Mouse (Mus musculus) splenic B cell, adult 2 months (primary cell): ENCODE data around the gene Ubc.

Experiments used
- DNase-seq: peaks from one replicate; pipeline ENCODE4 v3.0.0-alpha.2; 2011; ENCODE audit warnings: low read depth, low spot score
- H3K27me3 ChIP-seq: 2 replicates; pipeline ENCODE4 v1.6.1; 2012; ENCODE audit warnings: mild to moderate bottlenecking, low read length, moderate library complexity, mixed read lengths; ENCODE audit not compliant: control insufficient read depth, poor library complexity, insufficient read depth, severe bottlenecking
- H3K36me3 ChIP-seq: 2 replicates; pipeline ENCODE4 v1.6.1; 2012; ENCODE audit warnings: mild to moderate bottlenecking, low read length, moderate library complexity, mixed read lengths; ENCODE audit not compliant: control insufficient read depth, poor library complexity, insufficient read depth, severe bottlenecking

The Ubc gene

DNA sequence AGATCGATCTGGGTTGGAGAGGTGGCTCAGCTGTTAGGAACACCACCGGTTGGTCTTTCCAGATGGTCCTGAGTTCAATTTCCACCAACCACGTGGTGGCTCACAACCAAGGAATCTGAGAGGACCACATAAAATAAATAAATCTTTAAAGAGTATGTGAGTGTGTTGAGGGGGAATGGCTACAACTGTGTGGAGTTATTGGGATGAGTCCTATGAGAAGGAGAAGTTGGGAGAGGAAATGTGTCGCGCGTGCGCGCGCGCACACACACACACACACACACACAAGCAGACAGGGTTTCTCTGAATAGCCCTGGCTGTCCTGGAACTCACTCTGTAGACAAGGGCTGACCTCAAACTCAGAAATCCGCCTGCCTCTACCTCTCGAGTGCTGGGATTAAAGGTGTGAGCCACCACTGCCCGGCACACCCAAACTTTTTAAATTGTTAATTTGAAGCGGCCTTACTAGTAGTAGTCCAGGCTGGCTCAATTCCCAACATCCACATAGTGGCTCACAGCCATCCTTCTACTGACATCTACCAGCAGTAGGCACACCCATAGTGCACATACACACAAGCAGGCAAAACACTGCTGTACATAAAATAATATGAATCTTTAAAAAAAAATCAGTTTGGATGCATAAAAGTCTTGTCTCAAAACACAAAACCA, 18.0 kb upstream of the Ubc start:
- H3K36me3 ChIP-seq, result no peaks in the 10 kb centered on the region
- H3K27me3 ChIP-seq, result no peaks in the 10 kb centered on the region
- DNase-seq, result no peak

DNA sequence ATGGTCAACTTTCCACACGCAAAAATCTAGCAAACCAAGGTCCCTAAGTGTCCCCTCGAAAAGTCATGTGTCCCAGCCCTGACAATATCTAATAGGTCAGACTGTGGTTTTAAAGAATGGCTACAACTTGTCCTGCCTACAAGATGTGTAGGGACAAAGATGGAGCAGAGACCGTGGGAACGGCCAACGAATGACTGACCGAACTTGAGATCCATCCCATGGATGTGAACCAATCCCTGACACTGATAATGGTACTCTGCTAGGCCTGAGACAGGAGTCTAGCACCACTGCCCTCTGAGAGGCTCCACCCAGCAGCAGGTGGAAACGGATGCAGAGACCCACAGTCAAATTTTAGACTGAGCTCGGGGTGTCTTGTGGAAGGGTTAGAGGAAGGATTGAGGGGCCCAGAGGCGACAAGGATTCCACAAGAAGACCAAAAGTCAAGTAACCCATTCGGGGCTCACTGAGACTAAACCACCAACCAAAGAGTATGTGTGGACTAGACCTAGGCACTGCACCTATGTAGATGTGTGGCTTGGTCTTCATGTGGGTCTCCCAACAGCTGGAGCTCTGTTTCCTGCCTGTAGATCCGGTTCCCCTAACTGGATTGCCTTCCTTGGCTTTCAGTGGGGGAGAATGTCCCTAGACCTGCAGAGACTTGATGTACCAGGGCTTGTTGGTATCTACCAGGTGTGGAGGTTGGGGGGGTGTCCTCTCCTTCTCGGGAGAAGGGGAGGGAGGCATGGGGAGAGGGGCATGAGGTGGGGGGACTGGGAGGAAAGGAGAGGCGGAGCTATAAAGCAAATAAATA, 17.2 kb upstream of the Ubc start:
- DNase-seq, result peak; percentile 24
- no peaks in the 10 kb centered on the region for H3K27me3 ChIP-seq

DNA sequence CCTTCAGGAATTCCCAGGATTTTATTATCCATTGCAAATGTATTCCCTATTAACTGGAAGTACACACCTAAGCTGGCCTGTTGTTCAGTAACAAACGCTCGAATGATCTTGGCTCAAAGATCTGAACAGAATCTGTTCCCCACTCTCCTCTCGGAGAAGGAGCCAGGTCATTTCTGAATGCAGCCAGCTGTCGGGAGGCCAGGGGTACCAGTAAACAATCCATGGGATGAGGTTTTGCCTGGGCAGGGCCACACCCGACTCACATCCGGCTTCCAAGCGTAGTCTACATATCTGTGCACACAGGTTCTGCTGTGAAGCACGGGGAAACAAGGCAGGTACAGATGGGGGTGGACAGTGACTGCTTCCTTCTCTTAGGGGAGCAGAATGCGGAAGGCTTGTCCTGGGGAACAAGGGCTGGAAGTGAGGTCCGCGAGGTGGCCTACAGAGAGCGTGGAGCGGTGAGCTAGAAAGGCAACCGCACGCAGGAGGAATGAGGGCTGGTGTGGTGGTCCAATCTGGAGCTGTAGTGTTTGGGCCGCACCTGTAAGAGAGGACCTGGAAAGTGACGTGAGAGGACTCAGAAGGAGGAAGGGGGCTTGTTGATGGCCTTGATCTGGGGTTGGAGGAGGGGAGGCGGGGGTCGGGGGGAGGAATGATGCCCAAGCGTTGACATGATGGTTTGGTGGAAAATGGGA, 16.5 kb upstream of the Ubc start:
- DNase-seq, result peak; percentile 52
- Histone ChIP-seq H3K27me3 (no peaks in the 10 kb centered on the region), H3K36me3 (no peaks in the 10 kb centered on the region)

More for the DNA sequence above, 17.2 kb upstream of the Ubc start:
- no peaks in the 10 kb centered on the region for H3K36me3 ChIP-seq

DNA sequence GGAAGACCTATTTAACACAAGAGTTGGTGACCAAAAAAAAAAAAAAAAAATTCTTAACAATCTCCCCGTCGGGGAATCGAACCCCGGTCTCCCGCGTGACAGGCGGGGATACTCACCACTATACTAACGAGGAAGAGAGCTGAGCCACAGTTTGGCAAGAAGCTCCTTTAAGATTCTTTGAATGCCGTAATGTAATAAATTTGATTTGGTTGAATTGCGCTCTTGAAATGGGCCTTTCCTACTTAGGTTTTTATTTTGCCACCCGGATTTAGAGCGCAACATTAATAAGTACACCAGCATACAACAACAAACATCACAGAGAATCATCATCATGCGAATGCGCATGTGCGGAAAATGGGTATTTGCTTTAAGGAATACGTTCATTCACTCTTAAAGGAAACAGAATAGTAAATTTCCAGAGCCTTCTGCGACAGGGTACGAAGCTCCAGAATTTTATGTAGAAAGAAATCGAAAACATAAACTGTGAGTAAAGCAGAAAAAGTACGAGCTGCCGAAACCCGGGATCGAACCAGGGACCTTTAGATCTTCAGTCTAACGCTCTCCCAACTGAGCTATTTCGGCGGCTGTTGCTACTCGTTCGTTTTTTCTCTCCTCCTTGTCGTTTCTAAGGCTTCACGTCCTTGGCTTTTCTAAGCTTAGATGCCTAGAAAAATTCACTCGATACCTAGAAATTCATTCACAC, 15.7 kb upstream of the Ubc start:
- no peaks in the 10 kb centered on the region for H3K36me3 ChIP-seq
- peak; percentile 93 for DNase-seq
- H3K27me3 ChIP-seq, result no peaks in the 10 kb centered on the region

DNA sequence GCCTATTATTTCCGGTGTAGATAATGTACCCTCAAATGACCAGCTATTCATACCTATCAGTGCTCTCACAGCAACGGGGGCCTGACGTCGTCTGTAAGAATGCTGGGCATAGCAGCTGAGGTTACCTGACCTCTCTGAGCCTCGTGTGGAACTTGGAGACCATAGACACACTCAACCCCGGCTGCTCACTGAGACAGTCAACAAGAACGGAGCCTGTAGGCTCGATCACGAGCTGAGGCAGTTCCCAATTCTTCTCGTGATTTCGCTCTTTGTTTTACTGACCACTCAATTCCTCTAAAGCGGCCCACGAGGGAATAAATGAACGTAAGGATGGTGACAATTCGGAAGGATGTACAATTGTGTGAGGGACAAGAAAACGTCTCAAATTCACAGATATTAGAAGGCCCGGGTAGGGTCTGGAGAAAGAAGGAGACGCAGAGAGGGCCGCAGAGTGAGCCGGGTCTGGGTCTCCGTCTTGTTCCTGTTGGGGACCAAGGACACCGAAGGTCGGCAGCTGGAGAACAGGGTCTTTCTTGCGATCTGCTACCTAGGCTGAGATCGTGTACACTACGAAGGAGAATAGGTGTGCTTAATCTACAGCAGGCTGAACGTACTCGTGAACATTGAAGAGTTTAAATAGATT, 15.0 kb upstream of the Ubc start:
- DNase-seq, result peak; percentile 60
- no peaks in the 10 kb centered on the region for H3K27me3 ChIP-seq
- no peaks in the 10 kb centered on the region for H3K36me3 ChIP-seq

DNA sequence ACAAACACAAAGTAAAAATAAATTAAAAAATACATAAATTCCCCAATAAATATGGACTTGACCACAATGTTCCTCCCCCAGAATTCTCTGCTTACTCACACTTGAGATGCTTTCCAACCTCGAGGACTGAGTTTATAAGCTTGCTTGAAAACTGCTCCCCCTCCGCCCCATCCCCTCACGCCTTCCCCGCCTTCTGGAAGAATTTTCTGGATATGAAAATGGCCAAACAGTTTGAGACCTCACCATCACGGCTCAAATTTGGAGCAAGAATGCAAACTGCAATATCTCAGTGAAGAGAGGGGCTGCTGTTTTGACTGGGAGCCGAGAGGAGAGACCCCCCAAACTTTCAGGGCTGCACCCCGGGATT, 14.5 kb upstream of the Ubc start:
- H3K36me3 ChIP-seq, result no peaks in the 10 kb centered on the region
- no peak for DNase-seq
- H3K27me3 ChIP-seq, result no peaks in the 10 kb centered on the region

DNA sequence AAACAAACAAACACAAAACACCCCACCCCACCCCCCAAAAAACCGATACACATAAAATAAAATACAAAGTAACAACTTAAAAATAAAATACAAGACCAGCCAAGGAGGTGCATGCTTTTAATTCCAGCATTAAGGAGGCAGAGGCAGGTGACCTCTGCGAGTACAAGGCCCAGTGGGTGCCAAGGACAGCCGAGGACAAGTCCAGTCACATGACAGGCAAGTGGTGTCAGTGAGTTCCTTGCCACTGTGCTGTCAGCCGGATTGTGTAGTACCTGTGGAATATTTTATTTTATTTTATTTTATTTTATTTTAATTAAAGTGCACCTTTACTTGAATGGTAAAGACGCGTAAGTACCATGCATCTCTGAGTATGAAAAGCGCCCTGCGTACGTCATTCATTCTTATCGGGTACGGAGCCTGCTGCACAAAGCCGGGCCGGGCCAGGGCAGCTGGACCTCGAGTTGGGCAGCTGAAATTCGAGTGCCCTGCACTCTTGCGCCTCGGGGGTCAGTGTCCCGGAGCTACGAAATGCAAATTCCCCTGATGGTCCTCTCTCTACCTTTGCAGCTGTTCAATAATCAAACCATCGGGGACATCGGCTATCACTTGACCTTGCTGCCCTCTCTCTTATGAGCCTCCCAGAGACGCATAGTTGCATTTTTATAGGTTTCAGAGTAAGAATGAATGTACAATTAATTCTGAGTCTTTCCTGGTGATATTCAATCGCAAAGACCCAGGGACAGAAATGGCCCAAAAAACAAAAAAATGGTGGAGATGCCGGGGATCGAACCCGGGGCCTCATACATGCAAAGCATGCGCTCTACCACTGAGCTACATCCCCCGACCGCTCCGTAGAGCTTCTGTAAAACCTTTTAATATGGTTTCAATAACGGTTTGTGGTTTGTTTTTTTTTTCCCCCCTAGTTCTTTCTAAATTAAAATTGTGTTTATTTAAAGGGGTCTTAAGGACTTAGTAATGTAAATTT, 13.8 kb upstream of the Ubc start:
- H3K36me3 ChIP-seq, result no peaks in the 10 kb centered on the region
- peak; percentile 81 for DNase-seq

DNA sequence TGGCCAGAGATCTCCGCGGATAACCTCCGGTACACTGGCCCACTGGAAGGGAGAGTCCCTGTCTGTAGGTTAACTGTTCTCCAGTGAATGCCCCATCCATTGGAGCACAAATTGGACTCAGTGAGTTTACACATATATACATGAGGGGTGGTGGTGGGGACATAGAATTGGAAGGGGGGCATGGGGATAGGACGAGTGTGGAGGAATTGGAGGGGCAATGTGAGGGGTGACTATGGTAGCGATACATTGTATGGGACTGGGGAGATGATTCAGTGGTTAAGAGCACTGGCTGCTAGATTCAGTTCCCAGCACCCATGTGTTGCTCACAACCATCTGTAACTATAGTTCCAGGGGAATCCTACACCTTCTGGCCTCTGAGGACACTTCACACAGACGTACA, 13.0 kb upstream of the Ubc start:
- Histone ChIP-seq H3K27me3 (no peaks in the 10 kb centered on the region), H3K36me3 (no peaks in the 10 kb centered on the region)
- DNase-seq, result no peak

More for the DNA sequence above, 13.8 kb upstream of the Ubc start:
- no peaks in the 10 kb centered on the region for H3K27me3 ChIP-seq

DNA sequence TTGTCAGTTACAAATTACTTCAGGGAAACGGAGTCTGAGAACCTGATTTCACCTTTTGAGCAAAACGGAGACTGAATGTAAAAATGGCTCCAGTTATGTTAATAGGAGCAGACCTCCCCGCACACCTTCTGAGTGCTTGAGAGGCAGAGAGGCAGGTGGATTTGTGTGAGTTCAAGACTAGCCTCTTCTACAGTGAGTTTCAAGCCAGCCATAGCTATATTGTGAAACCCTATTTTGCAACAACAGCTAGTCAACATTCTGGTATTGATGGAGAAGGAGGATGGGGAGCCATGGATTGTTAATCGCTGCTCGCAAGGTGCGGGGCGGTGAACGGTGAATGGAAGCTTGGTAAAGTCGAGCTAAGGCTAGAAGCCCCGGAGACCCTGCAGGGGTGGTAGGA, 12.5 kb upstream of the Ubc start:
- H3K27me3 ChIP-seq, result no peaks in the 10 kb centered on the region
- no peaks in the 10 kb centered on the region for H3K36me3 ChIP-seq
- no peak for DNase-seq

DNA sequence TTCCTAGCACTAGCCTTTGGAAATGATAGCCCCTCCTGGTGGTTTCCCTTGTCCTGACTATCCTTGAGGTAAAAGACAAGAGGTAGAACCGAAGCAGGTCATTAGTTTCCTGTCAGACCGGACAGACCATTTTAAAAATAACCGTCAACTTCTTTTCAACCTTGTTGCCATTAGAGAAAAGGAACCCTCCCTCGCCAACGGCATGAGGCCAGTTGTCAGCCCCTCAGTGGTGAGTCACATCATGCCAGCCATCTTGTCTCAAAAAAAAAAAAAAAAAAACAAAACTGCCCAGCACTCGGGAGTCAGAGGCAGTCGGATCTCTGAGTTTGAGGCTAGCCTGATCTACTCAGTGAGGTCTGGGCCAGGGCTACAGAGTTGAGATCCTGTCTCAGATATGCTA, 10.9 kb upstream of the Ubc start:
- no peaks in the 10 kb centered on the region for H3K36me3 ChIP-seq
- no peaks in the 10 kb centered on the region for H3K27me3 ChIP-seq
- no peak for DNase-seq

DNA sequence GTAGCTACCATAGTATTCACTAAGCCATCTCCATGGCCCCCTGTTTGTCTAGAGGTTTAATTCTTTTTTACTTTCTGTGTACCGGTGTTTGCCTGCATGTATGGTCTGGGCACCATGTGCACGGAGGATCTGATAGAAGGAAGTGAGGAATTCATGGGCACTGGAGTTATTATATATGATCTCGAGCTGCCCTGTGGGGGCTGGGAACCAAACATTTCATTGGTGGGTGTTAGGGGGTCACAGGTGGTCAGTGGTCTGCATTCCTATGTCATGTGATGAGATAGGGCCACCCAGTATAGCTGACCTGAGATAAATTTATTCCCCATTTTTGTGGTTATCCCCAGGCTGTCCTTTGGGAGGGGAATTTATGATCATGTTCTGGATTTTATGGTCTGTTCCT, 5.0 kb upstream of the Ubc start:
- DNase-seq, result no peak
- Histone ChIP-seq H3K27me3 (no peaks in the 10 kb centered on the region), H3K36me3 (no peaks in the 10 kb centered on the region)

DNA sequence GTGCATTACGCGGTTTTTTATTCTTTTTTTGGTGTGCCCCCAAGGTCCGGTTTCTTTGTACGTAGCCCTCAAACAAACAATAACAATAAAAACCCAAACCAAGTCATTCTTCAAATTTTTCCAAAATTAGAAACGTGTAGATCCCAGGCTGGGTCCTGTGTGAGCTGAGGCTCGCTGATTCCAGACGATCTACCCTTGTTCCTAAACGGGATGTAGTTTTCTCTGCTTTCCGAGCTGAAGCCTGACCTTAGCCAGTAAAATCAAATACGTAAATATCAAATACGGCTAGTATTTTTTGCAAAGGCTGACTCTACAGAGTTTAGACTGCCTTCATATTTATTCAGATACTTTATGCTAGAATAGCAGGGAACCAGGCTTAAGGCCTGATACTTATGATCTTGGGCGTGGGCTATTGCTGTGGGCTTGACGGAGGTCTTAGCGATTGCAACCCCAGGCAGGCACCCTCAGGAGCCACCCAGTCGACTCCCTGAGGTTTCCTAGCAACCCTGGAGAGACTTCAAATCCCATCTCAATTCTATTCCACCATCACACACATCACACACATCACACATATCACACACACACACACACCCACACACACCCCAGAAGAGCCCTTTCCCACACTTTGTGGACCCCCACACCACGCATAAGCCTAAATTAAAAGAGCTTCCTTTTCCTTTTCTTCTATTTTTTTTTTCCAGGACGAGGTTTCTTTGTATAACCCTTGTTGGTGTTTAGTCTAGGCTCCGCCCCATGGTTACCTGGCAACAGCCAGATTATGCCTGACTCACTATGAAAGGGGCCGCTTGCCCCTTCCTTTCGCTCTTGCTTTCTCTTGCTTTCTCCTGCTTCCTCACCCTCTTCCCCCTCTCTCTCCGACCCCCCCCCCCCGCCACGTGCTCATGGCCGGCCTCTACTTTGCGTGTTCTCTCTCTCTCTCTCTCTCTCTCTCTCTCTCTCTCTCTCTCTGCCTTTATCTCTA, 3.9 kb upstream of the Ubc start:
- Histone ChIP-seq H3K27me3 (no peaks in the 10 kb centered on the region), H3K36me3 (no peaks in the 10 kb centered on the region)
- peak; percentile 90 for DNase-seq
